Mouse (Mus musculus) megakaryocyte, embryonic 14.5 days (primary cell): ENCODE results near the gene Gm20379. TPM values are rescaled to one million over a fixed set of nuclear protein-coding genes. Genes with fewer than 3 reads are reported as not detected.

Experiments used
- H3K27me3 ChIP-seq: replicated peaks from 2 replicates; pipeline ENCODE3; 2012; ENCODE audit warnings: inconsistent platforms
- H3K36me3 ChIP-seq: replicated peaks from 2 replicates; pipeline ENCODE3; 2012; ENCODE audit warnings: low read length, inconsistent platforms, mixed read lengths
- H3K4me1 ChIP-seq: 2 replicates; pipeline ENCODE4 v1.6.1; 2012; ENCODE audit warnings: inconsistent platforms
- H3K4me3 ChIP-seq: replicated peaks from 2 replicates; pipeline ENCODE3; 2012; ENCODE audit warnings: moderate library complexity, mild to moderate bottlenecking, inconsistent platforms
- H3K9me3 ChIP-seq: 2 replicates; pipeline ENCODE4 v1.6.1; 2012; ENCODE audit warnings: inconsistent platforms
- FLI1 ChIP-seq: IDR thresholded peaks from 2 replicates; pipeline ENCODE4 v1.6.1; 2012; ENCODE audit warnings: low read length, inconsistent platforms, mixed read lengths
- GATA1 ChIP-seq: IDR thresholded peaks from 3 replicates; pipeline ENCODE4 v1.6.1; 2012; ENCODE audit warnings: mixed read lengths, low read length, inconsistent platforms, borderline replicate concordance
- polyA plus RNA-seq: library from polyadenylated mRNA; stranded (reverse); fragments of >175 nt; gene quantifications from 2 replicates; pipeline ENCODE4 v1.2.3, GENCODE M21; 2012; ENCODE audit warnings: low replicate concordance; ENCODE audit not compliant: insufficient read depth

Gm20379 gene
- polyA plus RNA-seq, 1 experiment: not detected

DNA sequence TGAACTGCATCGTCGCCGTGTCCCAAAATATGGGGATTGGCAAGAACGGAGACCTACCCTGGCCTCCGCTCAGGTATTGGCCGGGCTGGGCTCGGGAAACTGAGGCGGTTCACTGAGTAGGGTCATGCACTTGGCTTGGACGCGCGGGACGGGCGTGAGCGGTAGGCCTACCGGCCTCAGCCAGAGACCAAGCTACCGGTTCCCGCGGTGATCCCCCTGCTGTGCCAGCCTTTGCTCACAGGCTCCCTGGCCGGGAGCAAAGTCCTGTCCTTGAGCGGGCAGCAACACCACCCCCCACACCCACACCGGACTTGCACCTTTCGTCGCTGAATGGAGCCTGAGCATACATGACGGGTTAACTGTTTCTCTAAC, 49.5 kb downstream of the Gm20379 start:
- Histone ChIP-seq H3K36me3 (peaks cover 38% of the 10 kb centered on the region), H3K9me3 (no peaks in the 10 kb centered on the region), H3K4me1 (peaks cover 35% of the 10 kb centered on the region), H3K4me3 (peak overlapping the region; percentile 98), H3K27me3 (no peaks in the 10 kb centered on the region)
- no peak for TF ChIP-seq FLI1
- no peak for TF ChIP-seq GATA1

DNA sequence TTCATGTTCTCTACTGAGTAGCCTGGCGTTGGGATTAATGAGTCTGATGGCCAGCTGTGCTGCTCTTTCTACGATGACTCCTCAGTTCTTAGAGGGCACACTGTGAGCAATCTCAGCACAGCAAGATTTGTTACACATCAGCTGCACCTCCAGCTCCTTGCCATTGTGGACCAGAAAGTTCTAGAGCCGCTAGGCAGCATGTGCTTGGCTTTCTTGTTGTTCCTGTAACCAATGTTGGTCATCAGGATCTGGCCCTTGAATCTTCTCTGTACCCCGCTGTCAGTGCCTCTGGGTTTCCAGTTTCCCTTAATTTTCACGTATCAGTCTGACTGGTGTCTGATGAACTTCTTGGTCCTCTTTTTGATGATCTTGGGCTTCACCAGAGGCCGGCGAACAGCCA, 50.6 kb downstream of the Gm20379 start:
- TF ChIP-seq FLI1 (no peak), GATA1 (no peak)
- H3K4me3 ChIP-seq: peak overlapping the region; percentile 19
- H3K9me3 ChIP-seq: no peaks in the 10 kb centered on the region
- H3K27me3 ChIP-seq: no peaks in the 10 kb centered on the region
- peaks cover 35% of the 10 kb centered on the region for H3K36me3 ChIP-seq
- H3K4me1 ChIP-seq: peaks cover 36% of the 10 kb centered on the region

Other genes starting within 250 kb of the Gm20379 start
- 0.70 TPM in 1 of 2 replicates, not detected in the other for gene Rasgrf2, start 174.3 kb upstream of the Gm20379 start, polyA plus RNA-seq
- gene Dhfr, start 48.7 kb downstream of the Gm20379 start, polyA plus RNA-seq: 0.34 TPM in 1 of 2 replicates, not detected in the other
- 1.2 TPM in 1 of 2 replicates, not detected in the other for gene Msh3, start 49.0 kb downstream of the Gm20379 start, polyA plus RNA-seq
- gene Ankrd34b, start 119.9 kb downstream of the Gm20379 start, polyA plus RNA-seq: not detected in 2 replicates
- gene Fam151b, start 178.0 kb downstream of the Gm20379 start, polyA plus RNA-seq: not detected in 2 replicates
- gene Zfyve16, start 224.9 kb downstream of the Gm20379 start, polyA plus RNA-seq: 0.04 TPM in 1 of 2 replicates, not detected in the other